Mouse (Mus musculus) bone marrow macrophage, adult 2 months (primary cell): ENCODE data around the gene Fyb. TPM values are rescaled to one million over a fixed set of nuclear protein-coding genes. Genes with fewer than 3 reads are reported as not detected.

ENCODE experiments used
- H3K27ac ChIP-seq: 2 replicates; pipeline ENCODE4 v1.5.1; 2012; ENCODE audit warnings: low read depth, low read length; ENCODE audit not compliant: insufficient read depth
- H3K4me1 ChIP-seq: 2 replicates; pipeline ENCODE4 v1.6.1; 2012; ENCODE audit warnings: low read length; ENCODE audit not compliant: control insufficient read depth, insufficient read depth
- H3K4me3 ChIP-seq: 2 replicates; pipeline ENCODE4 v1.5.1; 2012; ENCODE audit warnings: mild to moderate bottlenecking, low read length, moderate library complexity; ENCODE audit not compliant: insufficient read depth
- CTCF ChIP-seq: IDR thresholded peaks from 2 replicates; pipeline ENCODE4 v1.5.1; 2012; ENCODE audit warnings: low read depth, mild to moderate bottlenecking, low read length, moderate library complexity
- POLR2A ChIP-seq: IDR thresholded peaks from 2 replicates; pipeline ENCODE4 v1.6.1; 2012; ENCODE audit warnings: mild to moderate bottlenecking, low read depth, low read length, borderline replicate concordance
- polyA plus RNA-seq: library from polyadenylated mRNA; stranded (reverse); fragments of >200 nt; gene quantifications from 2 replicates; pipeline ENCODE4 v1.2.4, GENCODE M21; 2012; ENCODE audit not compliant: missing spikeins, insufficient read depth, insufficient read length

Fyb gene
- polyA plus RNA-seq, 1 experiment, result 1,358 TPM

DNA sequence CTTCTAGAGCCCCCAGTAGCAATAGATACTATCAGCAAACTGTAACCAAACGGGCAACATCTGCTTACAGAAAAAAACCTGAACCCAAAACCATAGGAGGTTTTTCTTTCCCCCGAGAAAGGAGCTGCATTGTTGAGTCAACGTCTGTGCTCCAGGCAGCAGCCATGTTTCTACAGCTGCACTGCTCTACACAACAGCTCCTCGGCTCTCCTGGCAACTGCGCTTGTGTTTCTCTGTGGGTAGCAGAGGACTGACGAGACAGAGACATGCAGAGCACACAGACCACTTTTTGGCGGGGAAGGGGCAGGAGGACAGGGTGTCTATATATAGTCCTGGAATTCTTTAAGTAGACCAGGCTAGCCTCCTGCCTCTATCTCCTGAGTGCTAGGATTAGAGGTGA is 65.5 kb downstream of the Fyb start:
- Histone ChIP-seq H3K27ac (peak overlapping the region; percentile 63), H3K4me1 (peaks cover 71% of the 10 kb centered on the region), H3K4me3 (no peak overlapping the region)
- no peak for TF ChIP-seq POLR2A
- TF ChIP-seq CTCF, result no peak

DNA sequence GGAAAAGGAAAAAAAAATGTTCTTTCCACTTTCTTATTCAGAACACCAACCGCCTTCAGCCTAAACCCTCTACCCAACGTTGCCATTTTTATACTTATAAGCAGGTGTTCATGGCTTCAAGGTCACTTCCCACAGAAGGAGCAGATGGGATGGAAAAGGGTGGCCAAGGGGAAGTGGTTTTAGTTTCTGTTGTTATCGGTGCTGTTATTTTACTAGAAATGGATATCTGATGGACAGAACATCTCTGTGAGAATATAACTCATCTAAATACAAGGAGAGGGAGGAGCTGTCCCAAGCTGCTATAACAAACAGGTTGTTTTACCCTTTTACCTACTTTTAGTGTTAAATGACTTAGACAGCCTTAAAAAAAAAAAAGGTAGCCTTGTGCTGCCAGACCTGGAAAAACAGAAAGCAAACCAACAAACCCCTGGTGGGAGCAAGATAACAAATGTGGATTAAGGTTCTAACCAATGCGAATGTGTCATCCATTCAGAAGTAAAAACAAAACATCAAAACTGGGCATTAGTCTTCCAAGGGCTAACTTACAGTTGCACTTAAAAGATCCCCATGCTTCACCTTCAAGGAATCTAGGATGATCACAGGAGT is 68.3 kb downstream of the Fyb start:
- H3K4me3 ChIP-seq, result no peak overlapping the region
- no peak for TF ChIP-seq POLR2A
- no peak for TF ChIP-seq CTCF
- H3K4me1 ChIP-seq, result peaks cover 51% of the 10 kb centered on the region
- H3K27ac ChIP-seq, result 0 out of 2 replicates have a peak overlapping the region, but pooled peaks have one; percentile 0

DNA sequence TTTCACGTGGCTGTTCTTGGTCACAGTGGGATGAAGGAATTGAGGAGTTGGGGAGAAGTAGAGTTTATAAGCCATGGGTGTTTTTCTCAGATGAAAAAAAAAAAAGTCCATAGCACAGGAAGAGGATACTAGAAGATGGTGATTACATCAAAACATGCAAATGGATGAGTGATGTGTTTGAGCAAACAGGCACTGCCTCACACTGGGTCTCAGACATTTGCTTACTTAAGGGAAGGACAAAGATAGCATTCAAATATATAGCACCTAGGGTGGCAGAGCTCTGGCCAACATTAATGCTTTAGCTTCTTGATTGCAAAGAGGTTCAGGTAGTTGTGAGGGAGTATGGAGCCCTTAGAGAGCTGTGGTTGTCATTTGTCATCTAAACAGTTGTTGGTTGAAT is 68.9 kb downstream of the Fyb start:
- TF ChIP-seq CTCF (no peak), POLR2A (no peak)
- peaks cover 48% of the 10 kb centered on the region for H3K4me1 ChIP-seq
- no peak overlapping the region for H3K4me3 ChIP-seq
- H3K27ac ChIP-seq, result no peak overlapping the region

DNA sequence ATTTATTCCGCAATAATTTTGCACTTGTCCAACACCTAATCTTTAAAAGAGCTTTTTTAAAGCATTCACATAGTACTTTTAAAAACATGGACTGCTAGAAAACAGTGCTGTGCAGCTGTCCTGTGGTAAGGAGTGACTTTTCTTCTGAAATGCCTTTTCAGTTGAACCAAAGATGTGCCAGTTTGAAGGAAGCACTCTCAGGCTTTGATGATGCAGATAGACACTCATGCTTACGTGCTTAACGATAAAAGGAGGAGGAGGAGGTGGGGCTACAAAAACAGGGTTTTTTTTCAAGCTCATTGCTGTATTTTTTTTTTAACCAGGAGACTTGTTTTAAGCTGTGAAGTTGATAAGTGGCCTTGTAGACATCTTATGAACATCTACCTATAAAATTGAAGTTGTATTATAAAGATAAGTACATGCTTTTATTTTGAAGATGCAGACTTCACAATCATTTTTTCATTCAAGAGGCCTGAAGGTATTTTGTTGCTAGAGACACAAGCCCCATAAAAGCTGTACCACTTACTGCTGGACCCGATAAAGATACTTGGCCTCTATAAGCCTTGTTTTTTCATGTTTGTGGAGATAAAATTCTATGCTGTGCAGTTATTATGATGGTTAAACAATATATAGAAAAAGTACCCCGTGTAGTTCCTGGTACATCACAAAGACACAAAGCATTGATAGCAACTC is 70.1 kb downstream of the Fyb start:
- H3K4me3 ChIP-seq, result no peak overlapping the region
- H3K4me1 ChIP-seq, result peaks cover 45% of the 10 kb centered on the region
- no peak for TF ChIP-seq CTCF
- TF ChIP-seq POLR2A, result no peak
- no peak overlapping the region for H3K27ac ChIP-seq

DNA sequence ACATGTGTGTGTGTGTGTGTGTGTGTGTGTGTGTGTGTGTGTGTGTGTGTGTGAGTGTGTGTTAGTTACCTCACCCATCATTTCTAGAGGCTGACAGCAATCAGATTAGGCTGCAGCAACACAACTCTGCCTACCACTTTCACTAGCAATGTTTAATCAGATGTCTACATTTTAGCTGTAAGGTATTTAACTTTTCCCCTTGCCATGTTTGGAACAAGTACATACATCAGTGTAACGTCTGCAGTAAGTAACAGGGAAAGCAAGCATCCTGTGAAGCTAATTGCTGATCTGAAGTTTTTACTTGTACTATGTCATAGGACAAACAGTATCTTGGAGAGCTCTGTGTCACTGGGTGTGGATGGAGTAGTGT is 70.6 kb downstream of the Fyb start:
- Histone ChIP-seq H3K4me3 (no peak overlapping the region), H3K27ac (no peak overlapping the region), H3K4me1 (peaks cover 46% of the 10 kb centered on the region)
- TF ChIP-seq POLR2A, result no peak
- TF ChIP-seq CTCF, result no peak

DNA sequence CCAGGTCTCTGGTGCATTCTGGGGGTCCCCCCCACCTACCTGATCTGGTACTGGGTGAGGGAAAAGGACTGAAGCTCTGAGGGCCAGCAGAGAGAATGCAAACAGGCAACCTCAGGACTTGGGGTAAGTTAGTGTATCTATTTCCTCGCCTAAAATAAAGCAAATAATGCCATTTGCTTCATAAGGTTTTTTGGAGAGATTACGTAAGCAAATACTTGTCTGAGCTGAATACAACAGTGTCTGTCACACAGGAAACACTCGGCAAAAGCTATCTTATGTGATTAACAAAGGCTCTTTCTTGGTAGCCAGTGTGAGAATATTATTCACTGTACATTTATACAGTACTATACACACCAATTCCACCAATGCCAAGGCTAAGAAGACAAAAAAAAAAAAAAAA is 76.0 kb downstream of the Fyb start:
- no peak for TF ChIP-seq CTCF
- TF ChIP-seq POLR2A, result no peak
- Histone ChIP-seq H3K27ac (peak overlapping the region; percentile 61), H3K4me3 (no peak overlapping the region), H3K4me1 (peaks cover 49% of the 10 kb centered on the region)

DNA sequence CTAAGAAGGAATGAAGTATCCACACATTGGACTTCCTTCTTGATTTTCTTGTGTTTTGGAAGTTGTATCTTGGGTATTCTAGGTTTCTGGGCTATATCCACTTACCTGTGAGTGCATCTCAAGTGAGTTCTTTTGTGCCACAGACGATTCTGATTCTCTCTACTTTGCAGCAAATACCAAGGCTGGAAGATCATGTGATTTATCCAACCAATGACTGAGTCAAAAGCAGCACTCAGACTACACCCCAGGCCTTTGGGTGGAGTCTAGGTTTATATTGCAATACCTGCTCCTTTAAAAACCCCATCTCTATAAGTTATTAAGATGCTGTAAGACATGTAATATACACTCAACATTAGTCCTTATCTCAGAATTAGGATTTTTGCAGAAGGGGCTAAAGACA is 77.7 kb downstream of the Fyb start:
- peak overlapping the region; percentile 88 for H3K27ac ChIP-seq
- no peak for TF ChIP-seq CTCF
- no peak for TF ChIP-seq POLR2A
- no peak overlapping the region for H3K4me3 ChIP-seq
- H3K4me1 ChIP-seq, result peaks cover 48% of the 10 kb centered on the region

DNA sequence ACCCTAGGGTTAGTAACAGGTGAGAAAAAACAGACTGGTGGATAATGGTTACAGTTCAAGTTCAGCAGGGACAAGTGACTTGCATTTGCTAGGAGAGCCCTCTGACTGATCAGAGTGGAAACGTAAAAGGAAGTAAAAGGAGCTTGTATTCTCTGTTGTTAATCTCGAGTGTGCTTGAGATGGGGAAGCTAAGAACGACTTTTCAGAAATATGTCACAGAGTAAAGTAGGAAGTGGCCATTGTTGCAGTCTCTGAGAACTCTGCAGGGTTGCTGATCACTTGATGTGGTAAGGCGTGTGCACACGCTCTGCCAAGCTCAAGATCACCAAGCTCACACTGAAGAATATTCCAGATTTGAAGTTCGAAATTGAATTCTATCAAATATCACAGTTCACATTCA is 78.7 kb downstream of the Fyb start:
- no peak overlapping the region for H3K4me3 ChIP-seq
- no peak for TF ChIP-seq POLR2A
- TF ChIP-seq CTCF, result no peak
- peak overlapping the region; percentile 91 for H3K27ac ChIP-seq
- H3K4me1 ChIP-seq, result peaks cover 46% of the 10 kb centered on the region

DNA sequence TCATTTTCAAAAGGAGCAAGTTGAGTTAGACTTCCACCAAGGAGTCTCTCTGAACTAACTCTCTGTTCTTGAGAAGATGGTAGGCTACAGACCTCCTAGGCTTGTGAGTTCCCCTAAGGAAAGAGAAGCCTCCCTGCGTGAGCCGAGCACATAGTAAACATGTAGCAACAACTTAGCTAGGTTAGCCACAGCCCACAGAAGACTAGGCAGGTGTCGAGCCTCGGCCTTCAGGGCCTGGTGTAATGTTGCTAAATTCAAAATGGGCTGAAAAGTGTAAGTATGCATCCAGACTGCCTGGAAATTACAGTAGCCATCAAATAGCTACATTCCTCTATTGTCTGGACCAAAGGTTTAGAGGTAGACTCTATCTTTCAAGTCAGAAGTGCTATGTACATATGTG is 79.3 kb downstream of the Fyb start:
- peak overlapping the region; percentile 91 for H3K27ac ChIP-seq
- peaks cover 45% of the 10 kb centered on the region for H3K4me1 ChIP-seq
- TF ChIP-seq POLR2A (no peak), CTCF (no peak)
- H3K4me3 ChIP-seq, result peak overlapping the region; percentile 18; the same call in 1 of the 2 replicates

DNA sequence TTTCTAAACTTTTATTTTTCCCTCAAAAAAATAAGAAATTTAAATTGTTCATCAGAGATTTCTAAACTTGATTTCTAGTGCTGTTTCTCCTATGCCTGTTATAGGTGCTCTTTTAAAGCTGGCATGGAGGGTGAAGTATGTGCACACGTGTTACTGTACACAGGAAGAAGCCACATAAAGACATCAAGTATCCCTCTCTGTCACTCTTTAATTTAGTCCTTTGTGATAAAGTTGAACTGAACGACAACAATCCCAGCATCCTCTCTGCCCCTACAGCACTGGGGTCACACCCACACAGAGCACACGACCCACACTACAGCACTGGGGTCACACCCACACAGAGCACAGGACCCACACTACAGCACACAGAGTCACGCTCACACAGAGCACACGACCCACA is 88.0 kb downstream of the Fyb start:
- no peaks in the 10 kb centered on the region for H3K4me1 ChIP-seq
- no peak overlapping the region for H3K4me3 ChIP-seq
- TF ChIP-seq CTCF, result no peak
- no peak for TF ChIP-seq POLR2A
- H3K27ac ChIP-seq, result no peak overlapping the region

DNA sequence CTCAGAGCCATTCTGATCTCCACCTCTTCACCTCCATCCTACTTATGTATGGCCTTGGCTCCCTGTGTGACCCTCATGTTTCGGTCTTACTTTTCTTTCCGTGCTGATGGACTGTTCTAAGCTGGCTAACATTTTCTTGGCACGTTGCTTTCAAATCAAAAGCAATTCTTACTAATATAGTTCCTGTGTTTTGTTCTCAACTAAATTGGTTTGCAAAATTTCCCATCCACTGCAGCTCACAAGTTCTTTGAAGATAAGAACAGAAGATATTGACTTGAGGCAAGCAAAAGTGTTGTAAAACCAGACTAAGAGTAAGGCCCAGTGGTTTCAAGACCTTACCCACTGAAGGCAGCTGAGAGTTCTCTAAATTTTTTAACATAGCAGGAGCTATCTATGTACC is 90.2 kb downstream of the Fyb start:
- TF ChIP-seq POLR2A (no peak), CTCF (no peak)
- no peak overlapping the region for H3K4me3 ChIP-seq
- H3K27ac ChIP-seq, result no peak overlapping the region
- H3K4me1 ChIP-seq, result no peaks in the 10 kb centered on the region
